Mouse (Mus musculus) megakaryocyte, embryonic 14.5 days (primary cell): ENCODE measurements around the gene Tubb4b. TPM values are rescaled to one million over a fixed set of nuclear protein-coding genes. Genes with fewer than 3 reads are reported as not detected.

Experiments
- H3K27me3 ChIP-seq: replicated peaks from 2 replicates; pipeline ENCODE3; 2012; ENCODE audit warnings: inconsistent platforms
- H3K36me3 ChIP-seq: replicated peaks from 2 replicates; pipeline ENCODE3; 2012; ENCODE audit warnings: low read length, inconsistent platforms, mixed read lengths
- H3K4me1 ChIP-seq: 2 replicates; pipeline ENCODE4 v1.6.1; 2012; ENCODE audit warnings: inconsistent platforms
- H3K4me3 ChIP-seq: replicated peaks from 2 replicates; pipeline ENCODE3; 2012; ENCODE audit warnings: moderate library complexity, mild to moderate bottlenecking, inconsistent platforms
- H3K9me3 ChIP-seq: 2 replicates; pipeline ENCODE4 v1.6.1; 2012; ENCODE audit warnings: inconsistent platforms
- FLI1 ChIP-seq: IDR thresholded peaks from 2 replicates; pipeline ENCODE4 v1.6.1; 2012; ENCODE audit warnings: low read length, inconsistent platforms, mixed read lengths
- GATA1 ChIP-seq: IDR thresholded peaks from 3 replicates; pipeline ENCODE4 v1.6.1; 2012; ENCODE audit warnings: mixed read lengths, low read length, inconsistent platforms, borderline replicate concordance
- polyA plus RNA-seq: library from polyadenylated mRNA; stranded (reverse); fragments of >175 nt; gene quantifications from 2 replicates; pipeline ENCODE4 v1.2.3, GENCODE M21; 2012; ENCODE audit warnings: low replicate concordance; ENCODE audit not compliant: insufficient read depth

Tubb4b gene
- polyA plus RNA-seq, 1 experiment, result 365 TPM

DNA sequence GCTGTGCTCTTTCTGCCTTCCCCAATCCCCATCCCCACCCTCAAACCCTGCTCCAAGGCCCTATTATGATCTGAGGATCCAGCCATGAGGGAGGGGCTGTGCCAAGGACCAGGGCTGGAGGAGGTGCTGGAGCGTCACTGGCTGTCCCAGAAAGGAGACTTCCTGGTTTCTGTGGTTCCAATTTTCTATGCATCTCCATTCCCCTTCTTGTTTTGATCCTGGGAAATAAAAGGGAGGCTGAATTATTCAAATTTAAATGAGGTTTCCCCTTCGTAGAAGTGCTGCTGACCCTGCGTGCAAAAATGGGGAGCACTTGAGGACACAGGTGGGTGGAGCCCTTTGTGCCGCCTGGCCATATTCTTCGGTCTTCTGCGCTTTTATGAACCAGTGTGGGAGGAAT is 41.8 kb downstream of the Tubb4b start:
- peaks cover 14% of the 10 kb centered on the region for H3K36me3 ChIP-seq
- H3K4me3 ChIP-seq, result peak overlapping the region; percentile 96
- H3K27me3 ChIP-seq, result peaks cover 53% of the 10 kb centered on the region

DNA sequence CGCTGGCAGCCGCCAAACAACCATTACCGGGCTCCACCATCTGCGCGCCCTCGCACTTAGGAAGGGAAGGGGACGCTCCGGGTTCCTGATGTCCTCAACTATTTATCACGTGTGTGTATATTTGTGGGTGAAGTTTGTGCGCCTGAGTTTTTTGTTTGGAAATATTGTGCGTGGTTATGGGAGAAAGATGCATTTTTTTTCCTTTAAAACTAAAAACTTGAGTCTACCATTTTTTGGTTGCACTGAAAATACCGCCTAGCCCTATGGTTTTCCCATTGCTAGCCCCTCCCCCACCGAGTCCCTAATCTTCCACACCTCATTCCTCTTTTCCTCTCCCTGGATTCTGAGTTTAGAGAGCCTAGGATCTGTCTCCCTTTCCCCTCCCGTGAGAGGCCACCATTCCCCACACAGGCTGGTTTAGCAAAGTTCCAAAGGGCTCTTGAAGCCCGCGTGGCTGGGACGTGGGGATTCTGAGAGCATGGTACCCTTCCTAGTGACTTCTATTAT is 42.6 kb downstream of the Tubb4b start:
- TF ChIP-seq FLI1 (no peak), GATA1 (no peak)
- H3K27me3 ChIP-seq, result peaks cover 60% of the 10 kb centered on the region
- peak overlapping the region; percentile 96 for H3K4me3 ChIP-seq
- peaks cover 10% of the 10 kb centered on the region for H3K36me3 ChIP-seq
- H3K4me1 ChIP-seq, result peaks cover 95% of the 10 kb centered on the region
- no peaks in the 10 kb centered on the region for H3K9me3 ChIP-seq

More for the DNA sequence above, 41.8 kb downstream of the Tubb4b start:
- TF ChIP-seq GATA1, result no peak
- no peak for TF ChIP-seq FLI1
- H3K4me1 ChIP-seq, result peaks cover 91% of the 10 kb centered on the region
- no peaks in the 10 kb centered on the region for H3K9me3 ChIP-seq

DNA sequence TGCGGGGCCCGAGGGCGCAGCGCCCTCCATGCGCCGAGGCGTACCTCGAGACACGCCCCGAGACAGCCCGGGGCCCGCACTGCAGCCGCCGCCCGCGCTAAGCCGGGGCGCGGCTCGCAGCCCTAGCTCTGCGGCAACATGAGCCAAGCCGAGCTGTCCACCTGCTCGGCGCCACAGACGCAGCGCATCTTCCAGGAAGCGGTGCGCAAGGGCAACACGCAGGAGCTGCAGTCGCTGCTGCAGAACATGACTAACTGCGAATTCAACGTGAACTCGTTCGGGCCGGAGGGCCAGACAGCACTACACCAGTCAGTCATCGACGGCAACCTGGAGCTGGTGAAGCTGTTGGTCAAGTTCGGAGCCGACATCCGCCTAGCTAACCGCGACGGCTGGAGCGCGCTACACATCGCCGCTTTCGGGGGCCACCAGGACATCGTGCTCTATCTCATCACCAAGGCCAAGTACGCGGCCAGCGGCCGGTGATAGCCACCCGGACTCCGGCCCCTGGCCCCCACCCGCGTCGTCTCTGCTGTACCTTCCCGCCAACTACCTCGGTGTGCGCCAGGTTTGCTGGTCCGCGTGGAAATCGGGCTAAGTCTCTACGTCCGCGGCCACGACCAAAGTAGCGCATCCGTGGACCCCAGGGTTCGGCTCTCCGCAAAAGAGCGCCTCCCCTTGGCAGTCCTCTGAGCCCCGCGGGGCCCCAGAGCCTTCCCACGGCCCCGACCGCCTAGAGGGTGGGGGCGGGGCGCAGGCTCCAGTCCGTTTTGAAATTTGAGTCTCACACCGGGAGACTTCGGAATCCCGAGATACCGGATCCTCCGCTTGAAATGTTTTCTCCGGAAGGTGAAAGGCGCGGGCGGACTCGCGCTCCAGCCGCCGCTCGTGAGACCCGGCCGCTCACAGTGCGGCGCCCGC is 43.3 kb downstream of the Tubb4b start:
- TF ChIP-seq GATA1 (no peak), FLI1 (no peak)
- peaks cover 96% of the 10 kb centered on the region for H3K4me1 ChIP-seq
- H3K9me3 ChIP-seq, result no peaks in the 10 kb centered on the region
- peaks cover 62% of the 10 kb centered on the region for H3K27me3 ChIP-seq
- H3K4me3 ChIP-seq, result peak overlapping the region; percentile 96
- H3K36me3 ChIP-seq, result peaks cover 8% of the 10 kb centered on the region

DNA sequence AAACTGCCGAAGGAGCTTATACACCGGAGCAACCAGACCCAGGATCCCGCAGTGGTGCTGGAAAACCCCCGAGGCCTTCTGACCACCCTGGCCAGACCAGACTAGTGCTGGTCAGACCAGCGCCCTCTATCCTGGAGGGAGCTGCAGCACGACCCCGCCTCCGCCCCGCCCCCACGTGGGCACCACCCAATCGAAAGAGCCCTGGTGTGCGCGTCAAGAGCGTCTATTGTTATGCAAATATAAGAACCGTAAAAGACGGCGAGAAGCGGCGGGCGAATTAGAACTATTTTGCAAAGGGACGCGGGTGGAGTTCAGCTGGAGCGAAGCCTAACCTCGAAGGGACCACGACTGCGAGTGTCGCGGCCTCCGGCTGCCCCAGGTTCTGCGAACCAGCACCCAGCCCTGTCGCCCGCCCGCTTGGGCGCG is 44.0 kb downstream of the Tubb4b start, which contains the start of gene Nrarp:
Gene Nrarp, plus strand, starts transcription at position 281 of the 426 bp plus-strand sequence.
- peaks cover 92% of the 10 kb centered on the region for H3K4me1 ChIP-seq
- peak within 1 kb of the TSS; percentile 96 for H3K4me3 ChIP-seq
- peaks cover 7% of the 10 kb centered on the region for H3K36me3 ChIP-seq
- TF ChIP-seq GATA1, result no peak
- H3K9me3 ChIP-seq, result no peaks in the 10 kb centered on the region
- peaks cover 62% of the 10 kb centered on the region for H3K27me3 ChIP-seq

DNA sequence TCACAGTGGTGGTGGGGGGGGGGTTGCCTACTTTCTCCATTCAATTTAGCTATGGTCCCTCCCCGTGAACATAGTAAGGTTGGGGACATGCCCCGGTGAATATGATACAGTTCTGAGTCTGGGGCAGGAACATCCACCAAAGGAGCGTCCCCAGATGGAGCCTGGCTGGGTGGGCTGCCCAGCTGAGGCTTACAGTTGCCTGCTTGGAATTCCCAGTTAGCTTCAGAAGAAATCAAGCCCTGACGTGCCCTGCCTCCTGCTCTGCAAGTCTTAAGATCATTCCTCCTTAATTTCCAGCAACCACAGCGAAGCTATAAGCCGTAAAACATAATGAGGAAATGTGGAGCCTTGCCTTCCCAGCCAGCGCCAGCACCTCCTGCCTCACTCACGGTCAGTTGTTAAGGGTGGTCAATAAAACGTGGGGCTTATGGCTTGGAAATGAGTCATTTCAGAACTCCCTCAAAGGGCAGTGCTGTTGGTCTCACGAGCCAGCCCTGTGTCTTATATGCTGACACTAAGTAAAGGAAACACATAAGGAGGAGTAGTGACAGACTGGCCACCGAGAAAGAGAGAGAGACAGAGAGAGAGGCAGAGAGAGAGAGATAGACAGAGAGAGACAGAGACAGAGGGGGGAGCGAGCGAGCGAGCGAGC is 44.8 kb downstream of the Tubb4b start:
- Histone ChIP-seq H3K9me3 (no peaks in the 10 kb centered on the region), H3K4me3 (peak overlapping the region; percentile 96), H3K36me3 (peaks cover 4% of the 10 kb centered on the region), H3K4me1 (peaks cover 89% of the 10 kb centered on the region), H3K27me3 (peaks cover 60% of the 10 kb centered on the region)
- TF ChIP-seq FLI1 (no peak), GATA1 (no peak)

GRCm38 (mm10) chr2:25178285-25178972 is 46.1 kb downstream of the Tubb4b start:
- H3K27me3 ChIP-seq, result peaks cover 62% of the 10 kb centered on the region
- no peaks in the 10 kb centered on the region for H3K36me3 ChIP-seq
- H3K4me1 ChIP-seq, result peaks cover 87% of the 10 kb centered on the region
- H3K9me3 ChIP-seq, result no peaks in the 10 kb centered on the region
- peak overlapping the region; percentile 29 for H3K4me3 ChIP-seq
- TF ChIP-seq FLI1 (no peak), GATA1 (no peak)

DNA sequence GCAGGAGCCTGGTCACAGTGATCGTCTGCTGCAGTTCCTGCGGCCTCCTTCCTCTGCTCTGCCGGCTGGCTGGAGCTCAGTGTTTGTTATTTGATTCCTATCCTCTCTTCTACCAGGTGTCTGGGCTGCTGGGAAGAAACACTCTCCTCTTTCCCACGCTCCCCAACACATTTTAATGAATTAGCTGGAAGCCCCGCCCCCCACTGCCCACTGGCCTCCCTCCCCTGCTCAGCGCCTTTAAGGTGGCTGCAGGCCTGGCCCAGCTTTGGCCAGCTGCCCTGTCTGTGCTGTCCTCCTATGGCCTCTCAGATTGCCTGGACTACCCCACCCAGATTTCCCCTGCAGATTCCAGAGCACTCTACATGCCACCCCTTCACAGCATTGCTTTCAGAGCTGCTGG is 46.8 kb downstream of the Tubb4b start:
- peaks cover 87% of the 10 kb centered on the region for H3K4me1 ChIP-seq
- TF ChIP-seq GATA1 (no peak), FLI1 (no peak)
- H3K27me3 ChIP-seq, result peaks cover 62% of the 10 kb centered on the region
- H3K9me3 ChIP-seq, result no peaks in the 10 kb centered on the region
- H3K36me3 ChIP-seq, result no peaks in the 10 kb centered on the region
- no peak overlapping the region for H3K4me3 ChIP-seq

GRCm38 (mm10) chr2:25177076-25177475 is 47.4 kb downstream of the Tubb4b start:
- Histone ChIP-seq H3K27me3 (peaks cover 62% of the 10 kb centered on the region), H3K4me1 (peaks cover 88% of the 10 kb centered on the region), H3K36me3 (no peaks in the 10 kb centered on the region), H3K9me3 (no peaks in the 10 kb centered on the region), H3K4me3 (peak overlapping the region; percentile 25)
- TF ChIP-seq GATA1, result no peak
- no peak for TF ChIP-seq FLI1

DNA sequence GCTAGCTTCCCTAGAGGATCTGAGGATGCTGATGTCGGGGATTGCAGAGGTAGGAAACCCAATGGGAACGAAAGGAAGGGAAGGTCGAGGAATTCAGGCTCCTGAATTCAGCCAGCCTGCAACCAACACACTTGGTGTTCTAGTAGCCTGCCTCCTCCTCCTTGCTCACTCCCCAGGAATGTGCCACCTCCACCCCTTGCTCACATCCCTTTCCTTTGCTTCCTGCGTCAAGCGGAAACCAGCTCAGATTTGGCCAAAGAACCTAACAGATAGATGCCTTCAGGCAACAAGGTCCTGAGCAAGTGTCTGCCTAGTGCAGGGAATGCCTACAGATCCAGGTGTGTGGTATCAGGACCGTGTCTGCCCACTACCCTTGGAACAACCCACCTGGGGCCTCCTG is 47.9 kb downstream of the Tubb4b start:
- Histone ChIP-seq H3K4me1 (peaks cover 88% of the 10 kb centered on the region), H3K9me3 (no peaks in the 10 kb centered on the region), H3K36me3 (no peaks in the 10 kb centered on the region), H3K4me3 (no peak overlapping the region), H3K27me3 (peaks cover 63% of the 10 kb centered on the region)
- no peak for TF ChIP-seq GATA1
- TF ChIP-seq FLI1, result no peak

GRCm38 (mm10) chr2:25175690-25176078 is 48.8 kb downstream of the Tubb4b start:
- TF ChIP-seq GATA1 (no peak), FLI1 (no peak)
- no peaks in the 10 kb centered on the region for H3K36me3 ChIP-seq
- H3K4me1 ChIP-seq, result peaks cover 88% of the 10 kb centered on the region
- H3K4me3 ChIP-seq, result no peak overlapping the region
- peaks cover 62% of the 10 kb centered on the region for H3K27me3 ChIP-seq
- H3K9me3 ChIP-seq, result no peaks in the 10 kb centered on the region
